In genomic region chr13:19623228-19623905, GRCm38 (mm10) we compare ENCODE assay signal across 8 mouse cellular contexts. TPM values are rescaled to one million over a fixed set of nuclear protein-coding genes. Genes with fewer than 3 reads are reported as not detected.
A peak's percentile ranks its signal among the peaks of the same experiment; 100 is the strongest.
DNase-seq lines count a peak whose midpoint lies in the region; ATAC-seq and TF ChIP-seq lines count a peak whose summit lies in the region.

No protein-coding gene starts in this region.

- peak overlapping the region; percentile 92 for H3K4me2 ChIP-seq in lung, embryonic 15.5 days
- H3K4me2 ChIP-seq in forebrain, embryonic 14.5 days (ENCODE audit: low read length): peak overlapping the region; percentile 90
- H3K4me2 ChIP-seq in limb, embryonic 13.5 days (replicated peaks): peak overlapping the region; percentile 89

- no peak for TF ChIP-seq CTCF in small intestine, adult 2 months (IDR thresholded peaks at IDR 0.05; ENCODE audit: extremely low read depth, insufficient read length, insufficient replicate concordance, low read depth, low read length)

- peak overlapping the region; percentile 39 for H3K9ac ChIP-seq in lung, embryonic 15.5 days
- H3K9ac ChIP-seq in forebrain, embryonic 14.5 days (ENCODE audit: low read length): peak overlapping the region; percentile 69
- H3K9ac ChIP-seq in limb, embryonic 13.5 days: peak overlapping the region; percentile 59

- no peak overlapping the region for H3K27ac ChIP-seq in lung, embryonic 15.5 days
- no peak overlapping the region for H3K27ac ChIP-seq in forebrain, embryonic 14.5 days (ENCODE audit: low read depth, low read length)
- H3K27ac ChIP-seq in limb, embryonic 13.5 days: no peak overlapping the region
- H3K27ac ChIP-seq in small intestine, adult 2 months (ENCODE audit: insufficient read depth, low read depth, low read length): no peak overlapping the region

- TF ChIP-seq POLR2A in small intestine, adult 2 months (IDR thresholded peaks at IDR 0.05; ENCODE audit: low read depth, low read length): no peak

- H3K36me3 ChIP-seq in lung, embryonic 15.5 days: no peaks in the 10 kb centered on the region
- H3K36me3 ChIP-seq in forebrain, embryonic 14.5 days (ENCODE audit: control insufficient read depth, insufficient read depth, low read length): no peaks in the 10 kb centered on the region
- H3K36me3 ChIP-seq in limb, embryonic 13.5 days: no peaks in the 10 kb centered on the region
- H3K36me3 ChIP-seq in small intestine, adult 2 months (ENCODE audit: control insufficient read depth, insufficient read depth, low read length): no peaks in the 10 kb centered on the region

- no peaks in the 10 kb centered on the region for H3K9me3 ChIP-seq in lung, embryonic 15.5 days
- H3K9me3 ChIP-seq in forebrain, embryonic 14.5 days (replicated peaks; ENCODE audit: control insufficient read depth, low read length): no peaks in the 10 kb centered on the region
- no peaks in the 10 kb centered on the region for H3K9me3 ChIP-seq in limb, embryonic 13.5 days

- peaks cover 12% of the 10 kb centered on the region for H3K27me3 ChIP-seq in lung, embryonic 15.5 days
- H3K27me3 ChIP-seq in forebrain, embryonic 14.5 days (replicated peaks; ENCODE audit: control insufficient read depth, insufficient read depth, low read length): no peaks in the 10 kb centered on the region
- peaks cover 43% of the 10 kb centered on the region for H3K27me3 ChIP-seq in limb, embryonic 13.5 days
- H3K27me3 ChIP-seq in small intestine, adult 2 months (ENCODE audit: control insufficient read depth, insufficient read depth, low read length): peaks cover 12% of the 10 kb centered on the region

- DNase-seq in adrenal gland, postnatal 14 days: peak; percentile 11
- DNase-seq in adrenal gland, adult (ENCODE audit: inconsistent age in 2 of 2, low spot score in 1 of 2): no peak
- no peak for DNase-seq in lung, postnatal 14 days
- DNase-seq in forebrain, embryonic 14.5 days (ENCODE audit: low spot score): peak; percentile 43
- no peak for DNase-seq in ovary, adult 18-20 months (ENCODE audit: low spot score)

- ATAC-seq in lung, embryonic 15.5 days (ENCODE audit: borderline replicate concordance, extremely low read depth, low FRiP score, low TSS enrichment): no peak
- ATAC-seq in forebrain, embryonic 14.5 days: peak; percentile 36
- ATAC-seq in limb, embryonic 13.5 days (ENCODE audit: low FRiP score, low read depth): peak; percentile 21; the same call in 1 of the 2 replicates

- WGBS in lung, embryonic 15.5 days: 18% methylated on average over 30 of the region's 30 CpGs
- whole genome bisulfite sequencing in forebrain, embryonic 14.5 days: 19% methylated on average over 30 of the region's 30 CpGs
- WGBS in limb, embryonic 13.5 days: 22% methylated on average over 30 of the region's 30 CpGs
- WGBS in small intestine, adult 2 months: 31% methylated on average over 30 of the region's 30 CpGs

- peak overlapping the region; percentile 48 for H3K4me3 ChIP-seq in lung, embryonic 15.5 days
- peak overlapping the region; percentile 46 for H3K4me3 ChIP-seq in forebrain, embryonic 14.5 days (ENCODE audit: low read depth, low read length)
- H3K4me3 ChIP-seq in limb, embryonic 13.5 days: peak overlapping the region; percentile 47
- peak overlapping the region; percentile 50 for H3K4me3 ChIP-seq in small intestine, adult 2 months (ENCODE audit: low read depth, low read length)

- H3K4me1 ChIP-seq in lung, embryonic 15.5 days: peaks cover 12% of the 10 kb centered on the region; the same call in 1 of the 2 replicates
- H3K4me1 ChIP-seq in forebrain, embryonic 14.5 days (ENCODE audit: control insufficient read depth, insufficient read depth, low read length): peaks cover 8% of the 10 kb centered on the region
- peaks cover 11% of the 10 kb centered on the region for H3K4me1 ChIP-seq in limb, embryonic 13.5 days
- H3K4me1 ChIP-seq in small intestine, adult 2 months (ENCODE audit: control insufficient read depth, insufficient read depth, insufficient read length, low read length): peaks cover 11% of the 10 kb centered on the region

RNA-seq across cellular contexts. Expression of gene Sfrp4, which starts 0.5 kb away (rescaled TPM):
- 2.8 and 3.7 TPM in 2 replicates for total RNA-seq in adrenal gland, postnatal 14 days (2021)
- 0.62 and 0.67 TPM in 2 replicates for polyA plus RNA-seq in lung, embryonic 15.5 days (2015; fragmentation: Nextera tagmentation; extraction: Ambion mirVana)
- 2.9 and 3.3 TPM in 2 replicates for polyA plus RNA-seq in forebrain, embryonic 14.5 days (2014; fragmentation: Nextera tagmentation; extraction: Ambion mirVana)
- polyA plus RNA-seq in limb, embryonic 13.5 days (2015; fragmentation: Nextera tagmentation; extraction: Ambion mirVana): 1.1 and 1.3 TPM in 2 replicates
- 0.11 and 0.43 TPM in 2 replicates for polyA plus RNA-seq in small intestine, adult 2 months (2012; rRNA removed)

RNA-seq across cellular contexts. Expression of gene Epdr1, which starts 3.6 kb away (rescaled TPM):
- 13.4 and 15.6 TPM in 2 replicates for total RNA-seq in adrenal gland, postnatal 14 days (2021)
- polyA plus RNA-seq in lung, embryonic 15.5 days (2015; fragmentation: Nextera tagmentation; extraction: Ambion mirVana): 24.5 and 25.1 TPM in 2 replicates
- 26.3 and 27.4 TPM in 2 replicates for polyA plus RNA-seq in forebrain, embryonic 14.5 days (2014; fragmentation: Nextera tagmentation; extraction: Ambion mirVana)
- 13.6 and 13.7 TPM in 2 replicates for polyA plus RNA-seq in limb, embryonic 13.5 days (2015; fragmentation: Nextera tagmentation; extraction: Ambion mirVana)
- polyA plus RNA-seq in small intestine, adult 2 months (2012; rRNA removed): 3.6 and 3.7 TPM in 2 replicates

Comparison
In these comparisons a context has a peak if more than half of its experiments do, and no peak if none do; other contexts are left out.
1. DNase-seq: peak in adrenal gland, postnatal 14 days (single experiment) and forebrain, embryonic 14.5 days (single experiment); none in adrenal gland, adult (0 of 2), lung, postnatal 14 days (single experiment) and ovary, adult 18-20 months (single experiment).
2. Peak in every context shown above with its lines, with median percentiles within 50 percentile points of each other: H3K4me2 ChIP-seq, H3K4me3 ChIP-seq and H3K9ac ChIP-seq.